Mouse (Mus musculus): ENCODE results near the gene Cox7a2l.

The Cox7a2l gene

DNA sequence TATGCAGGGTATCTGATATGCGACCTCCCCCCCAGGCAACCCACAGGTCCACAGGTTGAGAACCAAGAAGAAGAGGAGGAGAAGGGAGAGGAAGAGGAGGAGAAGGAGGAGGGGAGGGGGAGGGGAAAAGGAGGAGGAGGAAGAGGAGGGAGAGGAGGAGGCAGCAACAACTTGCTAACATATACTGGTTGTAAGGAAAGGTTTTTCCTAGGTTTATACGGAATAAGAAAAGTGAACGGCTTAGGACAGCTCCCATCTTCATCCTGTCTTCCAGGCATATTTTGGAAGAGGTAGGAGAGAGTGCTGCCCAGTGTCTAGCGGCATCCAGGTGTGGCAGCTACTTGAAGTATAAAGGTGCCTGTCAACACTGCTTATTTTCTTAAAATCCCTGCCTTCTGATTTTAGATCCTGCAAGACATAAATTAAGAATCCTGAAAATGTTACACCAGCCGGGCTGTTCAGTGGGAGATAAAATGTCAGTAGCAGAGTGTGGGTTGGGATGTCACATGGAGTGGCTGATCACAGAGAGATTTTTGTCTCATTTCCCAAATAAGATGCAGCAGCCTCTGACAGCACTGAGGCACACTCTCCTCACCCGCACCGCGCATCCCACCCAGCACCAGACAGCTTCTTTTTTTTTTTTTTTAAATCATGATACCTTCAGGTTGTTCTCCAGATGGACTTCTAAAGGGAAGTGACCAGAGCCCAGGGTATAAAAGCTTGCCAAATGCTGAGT lies at the start of gene Cox7a2l:
Gene Cox7a2l, minus strand, starts transcription at position 51 of the 736 bp plus-strand sequence.
- DNase-seq (ENCODE audit: inconsistent ontology term): no peak

DNA sequence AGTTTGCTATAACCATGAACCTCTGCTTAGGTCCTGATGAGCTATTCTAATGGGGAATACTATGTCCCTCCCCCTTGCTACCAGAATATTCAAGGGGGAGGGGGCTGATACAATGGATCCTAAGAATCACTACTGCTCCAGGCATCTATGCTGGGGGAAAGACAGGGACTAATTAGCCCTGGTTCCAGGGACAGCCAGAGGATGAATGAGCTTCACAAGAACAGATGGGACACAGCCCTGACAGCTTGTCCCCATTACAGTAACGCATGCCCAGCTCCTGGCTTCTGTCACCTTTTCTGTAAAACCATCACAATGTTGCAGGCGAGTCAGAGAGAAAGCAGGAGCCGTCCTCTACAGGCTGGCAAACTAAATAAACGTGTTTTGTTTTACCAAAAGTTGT lies 48.4 kb upstream of the Cox7a2l start:
- no peak for DNase-seq (ENCODE audit: inconsistent ontology term)

DNA sequence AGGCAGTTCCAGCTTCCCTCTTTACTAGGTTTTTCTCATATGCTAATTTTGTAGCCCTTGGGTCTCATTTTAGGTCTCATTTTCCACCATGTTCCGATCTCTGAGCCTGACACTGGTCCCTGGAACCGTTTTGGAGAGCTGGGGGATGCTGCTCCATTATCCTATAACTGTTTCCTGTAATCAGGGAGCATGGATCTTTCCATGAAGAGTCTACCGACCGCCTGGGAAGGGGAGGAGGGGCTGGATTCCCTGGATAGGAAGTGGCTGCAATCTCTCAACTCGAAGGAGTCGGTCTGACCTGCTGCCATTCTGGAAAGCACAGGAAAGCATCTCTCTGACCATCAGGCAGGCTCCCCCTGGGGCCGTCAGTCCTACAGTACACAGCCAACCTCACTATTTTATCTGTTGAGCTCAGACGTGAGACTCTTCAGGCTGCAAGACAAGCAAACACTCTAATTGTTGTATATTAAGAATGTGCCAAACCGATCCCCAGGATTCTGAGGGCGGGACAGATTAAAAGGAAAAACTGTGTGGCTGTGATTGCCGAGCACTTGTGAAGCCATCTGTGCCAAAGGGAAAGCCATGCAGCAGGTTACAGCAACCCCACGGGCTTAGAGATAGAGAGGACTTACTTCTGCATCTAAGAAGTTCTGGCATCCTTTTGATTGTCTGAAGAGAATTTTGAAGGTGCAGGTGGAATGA lies 47.1 kb upstream of the Cox7a2l start:
- DNase-seq (ENCODE audit: inconsistent ontology term): no peak

DNA sequence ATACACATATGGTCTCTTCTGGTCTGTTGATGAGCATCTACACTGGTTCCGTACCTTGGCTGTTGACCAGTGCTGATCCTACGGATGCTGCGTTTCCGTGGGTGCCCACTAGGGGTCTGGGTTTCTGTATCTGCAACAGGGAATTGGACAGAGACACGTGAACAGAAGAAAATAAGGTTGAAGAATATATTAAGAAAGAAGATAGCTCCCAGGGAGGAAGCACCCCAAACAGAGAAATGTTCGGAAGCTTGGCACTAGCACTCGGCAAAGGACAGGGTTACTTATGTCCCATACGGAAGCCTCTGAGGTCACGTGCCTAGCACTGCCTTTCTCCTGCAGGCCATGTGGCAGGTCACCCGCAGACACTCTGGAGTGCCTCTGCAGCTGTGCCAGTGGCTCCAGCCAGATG lies 46.6 kb upstream of the Cox7a2l start:
- no peak for DNase-seq (ENCODE audit: inconsistent ontology term)

DNA sequence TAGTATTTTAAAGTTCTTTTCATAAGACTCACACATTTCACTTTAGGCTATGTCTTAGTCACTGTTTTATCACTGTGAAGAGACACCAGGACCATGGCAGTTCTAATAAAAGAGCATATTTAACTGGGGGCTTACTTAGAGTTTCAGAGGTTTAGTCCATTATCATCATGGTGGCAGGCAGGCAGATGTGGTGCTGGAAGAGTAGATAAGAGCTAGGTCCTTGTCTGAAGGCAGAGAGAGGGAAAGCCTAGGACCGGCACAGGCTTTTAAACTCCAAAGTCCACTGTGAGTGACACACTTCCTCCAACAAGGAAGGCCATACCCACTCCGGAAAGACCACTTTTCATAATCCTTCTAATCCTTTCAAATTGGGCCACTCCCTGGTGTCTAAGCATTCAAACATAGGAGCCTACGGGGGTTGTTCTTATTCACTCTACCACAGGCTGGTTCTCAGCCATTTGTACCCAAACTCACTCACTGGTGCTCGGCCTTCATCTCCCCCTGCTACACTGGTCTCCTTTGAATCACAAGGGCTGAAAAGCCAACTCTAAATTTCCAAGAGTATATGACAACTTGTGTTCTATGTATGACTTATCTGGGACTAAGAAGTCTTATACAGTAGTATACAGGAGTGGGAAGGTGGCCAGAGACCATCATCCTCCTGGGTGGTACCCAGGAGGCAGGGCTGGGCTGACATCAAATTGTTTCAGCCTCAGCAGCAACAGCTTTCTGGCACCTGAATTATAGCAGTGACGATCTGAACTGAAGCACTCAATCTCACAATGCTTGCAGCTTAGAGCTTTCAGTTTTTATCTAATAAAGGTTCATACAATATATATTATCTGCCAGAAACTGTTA lies 45.3 kb upstream of the Cox7a2l start:
- DNase-seq (ENCODE audit: inconsistent ontology term): no peak

DNA sequence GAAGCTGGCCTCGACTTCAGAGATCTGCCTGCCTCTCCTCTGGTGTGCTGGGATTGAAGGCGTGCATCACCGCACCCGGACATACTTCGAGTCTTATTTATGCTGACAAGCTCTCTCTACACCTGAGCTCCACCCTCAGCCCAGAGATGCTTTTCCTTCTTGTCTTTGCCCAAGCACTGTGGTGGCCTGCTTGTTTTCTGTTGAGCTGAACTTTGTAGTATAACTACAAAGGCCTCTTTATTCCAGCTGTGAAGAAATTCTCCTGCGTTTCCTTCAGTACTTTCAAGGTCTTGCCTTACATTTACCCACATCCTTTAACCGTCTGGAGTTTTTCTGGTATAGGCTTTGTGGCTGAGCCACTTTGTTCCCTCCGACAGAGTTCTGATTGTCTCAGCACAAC lies 42.0 kb upstream of the Cox7a2l start:
- no peak for DNase-seq (ENCODE audit: inconsistent ontology term)

DNA sequence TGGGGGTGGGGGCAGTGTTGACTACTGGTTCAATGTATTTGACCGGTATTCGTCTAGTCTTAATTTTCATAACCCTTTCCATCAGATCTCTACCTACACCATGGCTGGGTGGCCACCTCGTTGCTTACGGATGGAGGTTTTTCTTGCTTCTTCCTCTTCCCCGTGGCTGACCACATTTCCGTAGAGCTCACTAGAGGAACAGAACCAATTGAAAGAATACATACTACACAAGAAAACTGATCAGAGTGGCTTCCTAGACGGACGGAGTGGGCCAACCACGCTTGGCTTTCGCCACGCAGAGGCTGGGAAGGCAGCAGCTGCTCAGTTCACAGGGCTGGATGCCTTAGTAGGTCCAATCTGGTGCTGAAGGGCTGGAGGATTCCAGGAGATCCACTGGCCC lies 38.7 kb upstream of the Cox7a2l start:
- DNase-seq (ENCODE audit: inconsistent ontology term): no peak

DNA sequence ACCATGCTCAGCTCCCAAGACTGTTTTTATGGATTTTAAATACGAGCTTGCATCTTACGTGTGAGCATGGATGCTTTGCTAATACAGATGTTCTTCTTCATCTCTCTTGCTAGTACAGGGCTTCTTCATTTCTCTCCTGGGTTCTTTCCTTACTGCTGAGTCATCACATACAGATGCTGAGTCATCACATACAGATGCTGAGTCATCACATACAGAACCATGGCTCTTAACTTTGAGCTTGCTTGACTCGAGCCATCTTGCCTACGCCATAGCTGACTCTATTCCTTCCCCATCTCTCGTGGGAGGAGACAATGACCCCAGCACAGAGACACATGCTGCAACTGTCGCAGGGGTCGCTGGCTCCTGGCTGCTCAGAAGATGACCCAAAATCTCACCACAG lies 37.9 kb upstream of the Cox7a2l start:
- no peak for DNase-seq (ENCODE audit: inconsistent ontology term)

DNA sequence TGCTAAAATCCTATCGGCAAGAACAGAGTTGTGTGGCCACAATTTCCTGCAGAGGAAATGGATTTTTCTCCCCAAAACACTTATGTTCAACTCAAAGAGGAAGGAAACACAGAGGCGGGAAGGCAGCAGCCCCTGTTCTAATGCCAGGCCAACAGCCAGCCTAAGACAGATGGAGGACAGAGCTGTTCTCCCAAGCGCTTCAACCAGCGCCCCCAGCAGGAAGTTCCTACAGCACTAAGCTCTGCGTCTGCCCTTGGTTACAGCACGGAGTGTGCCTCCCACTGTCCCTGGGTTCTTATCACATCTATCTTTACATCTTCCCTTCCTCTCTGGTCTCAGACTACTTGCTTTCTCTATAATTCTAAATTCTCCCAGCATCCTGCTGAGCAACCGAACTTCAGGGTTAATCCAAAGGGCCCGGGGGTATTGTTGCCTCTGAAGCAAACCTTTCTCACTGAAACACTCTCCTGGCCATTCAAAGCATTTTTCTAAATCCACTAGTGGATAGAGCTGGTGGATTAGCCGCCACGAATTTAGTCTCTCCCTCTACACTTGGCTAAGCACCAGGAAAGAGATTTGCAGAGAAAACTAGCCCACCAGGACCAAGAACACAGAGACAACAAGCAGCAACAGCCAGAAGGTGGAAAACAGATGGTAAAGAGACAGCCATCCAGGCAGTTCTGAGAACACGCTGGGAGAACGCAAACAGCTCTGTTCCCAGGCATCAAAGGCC lies 31.5 kb upstream of the Cox7a2l start:
- DNase-seq (ENCODE audit: inconsistent ontology term): no peak

DNA sequence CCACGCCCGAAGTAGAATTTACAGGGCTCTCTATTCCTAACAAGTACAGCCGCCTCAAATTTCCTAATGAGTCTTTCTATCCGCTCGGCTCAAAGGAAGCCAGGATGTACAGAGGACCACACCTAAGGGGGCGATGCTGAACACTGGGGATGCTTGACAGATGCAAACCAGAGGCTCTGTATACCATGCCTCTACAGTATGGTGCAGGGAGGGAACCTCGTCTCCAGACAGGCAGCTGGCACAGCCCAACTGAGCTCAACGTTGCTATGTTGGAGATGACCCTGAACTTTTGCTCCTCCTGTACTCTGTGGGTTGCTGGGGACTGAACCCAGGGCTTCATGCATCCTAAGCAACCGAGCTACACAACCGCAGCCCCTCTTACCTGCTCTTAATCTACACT lies 30.0 kb upstream of the Cox7a2l start:
- DNase-seq (ENCODE audit: inconsistent ontology term): no peak

DNA sequence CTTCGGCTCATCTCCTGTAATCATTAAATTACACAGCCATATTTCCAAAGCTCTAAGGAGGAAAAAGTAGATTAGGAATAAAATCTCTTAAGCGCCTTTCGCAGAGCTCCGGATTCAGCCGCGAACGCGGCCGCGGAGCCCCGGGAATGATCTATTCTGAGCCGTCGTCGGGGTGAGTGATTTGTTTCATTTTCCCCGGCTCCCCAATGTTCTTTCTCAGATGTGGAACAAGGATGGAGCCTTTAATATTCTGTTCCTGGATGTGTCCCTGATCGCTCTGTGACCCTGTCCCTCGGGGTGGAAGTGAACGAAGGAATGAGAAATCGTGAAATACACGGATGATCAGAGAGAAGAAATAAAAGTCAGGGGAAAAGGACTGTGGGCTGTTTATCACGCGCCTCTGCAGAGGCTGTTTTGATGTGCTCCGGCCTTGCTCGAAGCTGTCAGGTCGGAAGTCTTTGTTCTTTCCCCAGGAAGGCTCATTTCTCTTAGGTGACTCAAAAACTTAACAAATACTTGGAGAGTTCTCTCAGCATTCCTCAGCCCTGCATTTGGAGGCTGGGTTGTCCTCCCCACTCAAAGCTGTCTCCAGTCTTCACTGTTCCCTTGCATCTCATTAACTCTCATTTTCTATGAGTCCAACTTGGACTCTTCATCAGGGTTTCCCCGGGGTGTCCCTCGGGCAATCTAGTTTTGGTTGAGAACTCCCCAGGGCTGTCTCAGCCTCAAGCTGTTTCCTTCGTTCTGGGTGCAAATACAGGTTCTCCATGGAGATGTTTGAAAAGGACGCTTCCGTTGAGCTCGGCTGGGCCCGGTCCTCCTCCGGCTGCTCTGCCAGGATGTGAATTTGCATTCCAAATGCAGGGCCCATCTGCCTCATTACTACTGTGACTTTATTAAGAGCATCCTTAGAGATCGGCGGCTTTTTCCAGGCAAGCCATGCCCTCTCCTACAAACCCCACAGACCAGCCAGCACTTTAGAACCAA lies 28.9 kb upstream of the Cox7a2l start:
- peak; percentile 65 for DNase-seq (ENCODE audit: inconsistent ontology term)

DNA sequence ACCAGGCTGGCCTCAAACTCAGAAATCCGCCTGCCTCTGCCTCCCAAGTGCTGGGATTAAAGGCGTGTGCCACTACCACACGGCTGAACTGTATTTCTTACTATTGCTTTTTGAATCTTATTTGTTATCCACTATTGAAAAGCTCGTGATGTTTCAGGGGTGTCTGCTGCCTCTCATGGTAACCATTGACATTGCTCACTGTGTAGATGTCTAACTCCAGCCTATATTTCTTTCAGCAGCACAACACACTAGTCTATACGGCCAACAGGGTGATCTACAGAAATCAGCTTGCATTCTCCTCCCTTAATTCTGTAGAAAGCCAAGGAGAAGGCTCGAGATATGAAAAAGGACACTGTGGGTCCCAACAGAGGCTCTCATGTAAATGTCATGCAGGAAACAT lies 28.1 kb upstream of the Cox7a2l start:
- DNase-seq (ENCODE audit: inconsistent ontology term): no peak

DNA sequence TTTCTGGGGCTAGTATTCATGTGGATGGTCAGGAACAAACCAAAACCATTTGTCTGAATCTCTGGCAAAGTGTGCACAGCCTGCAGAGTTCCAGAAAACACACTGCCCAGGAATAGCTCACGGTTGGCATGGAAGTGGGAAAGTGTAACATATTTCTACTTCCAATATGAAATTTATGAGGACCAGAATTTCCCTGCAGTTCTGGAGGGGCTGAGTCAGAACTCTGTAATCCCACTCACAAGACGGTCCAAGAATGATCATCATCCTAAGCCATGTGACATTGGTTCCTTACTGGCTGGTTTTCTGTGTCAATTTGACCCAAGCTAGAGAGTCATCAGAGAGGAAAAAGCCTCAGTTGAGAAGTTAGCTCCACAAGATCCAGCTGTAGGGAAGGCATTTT lies 25.3 kb upstream of the Cox7a2l start:
- no peak for DNase-seq (ENCODE audit: inconsistent ontology term)

DNA sequence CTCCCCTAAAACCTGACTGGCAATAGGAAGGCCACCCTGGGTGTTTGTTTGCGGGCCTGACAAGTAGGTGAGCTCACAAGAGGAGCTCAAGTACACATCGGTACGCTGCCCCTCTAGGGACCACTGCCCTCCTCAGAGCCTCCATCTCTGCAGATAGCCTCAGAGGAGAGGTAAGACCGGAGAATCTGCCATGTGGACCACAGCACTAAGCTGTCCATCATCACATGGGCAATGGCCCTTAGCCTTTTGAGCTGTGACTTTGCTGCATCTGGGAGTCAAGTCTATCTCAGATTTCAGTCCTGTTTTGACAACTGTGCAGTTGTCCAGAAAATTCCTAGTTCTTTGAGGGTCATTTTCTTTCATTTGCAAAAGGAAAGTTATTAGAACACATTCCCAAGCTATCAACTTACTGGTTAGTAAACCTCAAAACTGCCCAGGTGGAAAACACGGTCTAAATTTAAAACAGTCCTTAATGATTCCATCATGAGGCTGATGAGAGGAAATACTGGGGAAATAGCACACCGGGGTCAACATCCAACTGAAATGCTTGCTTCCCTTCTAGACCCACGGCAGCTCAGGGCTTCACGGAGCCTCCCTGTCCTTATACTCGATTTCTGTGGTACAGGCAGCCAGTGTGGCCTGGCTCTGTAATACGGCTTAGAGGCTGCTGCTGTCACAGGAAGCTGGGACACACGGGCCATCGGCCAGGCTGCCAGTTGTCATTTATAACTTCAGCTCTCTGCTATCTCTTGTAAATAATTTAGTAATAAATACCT lies 22.3 kb upstream of the Cox7a2l start:
- no peak for DNase-seq (ENCODE audit: inconsistent ontology term)

DNA sequence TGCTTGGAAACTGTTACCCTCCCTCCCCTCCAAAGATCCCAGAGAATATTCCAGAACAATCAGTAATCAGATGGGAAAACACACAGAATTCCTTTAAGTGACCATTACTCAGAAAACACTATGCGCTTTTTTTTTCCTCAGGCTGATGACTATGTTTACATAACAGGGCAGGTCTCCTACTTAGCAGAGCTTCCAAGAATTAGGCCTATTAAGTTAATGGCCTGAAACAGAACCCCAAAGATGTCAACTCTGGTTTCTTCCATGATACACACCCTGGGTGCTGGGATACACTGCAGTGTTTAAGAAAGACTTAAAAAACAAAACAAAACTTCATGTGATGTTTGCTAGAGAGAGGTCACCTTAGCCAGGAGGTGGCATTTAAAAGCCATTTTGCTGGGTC lies 21.6 kb upstream of the Cox7a2l start:
- DNase-seq (ENCODE audit: inconsistent ontology term): no peak

DNA sequence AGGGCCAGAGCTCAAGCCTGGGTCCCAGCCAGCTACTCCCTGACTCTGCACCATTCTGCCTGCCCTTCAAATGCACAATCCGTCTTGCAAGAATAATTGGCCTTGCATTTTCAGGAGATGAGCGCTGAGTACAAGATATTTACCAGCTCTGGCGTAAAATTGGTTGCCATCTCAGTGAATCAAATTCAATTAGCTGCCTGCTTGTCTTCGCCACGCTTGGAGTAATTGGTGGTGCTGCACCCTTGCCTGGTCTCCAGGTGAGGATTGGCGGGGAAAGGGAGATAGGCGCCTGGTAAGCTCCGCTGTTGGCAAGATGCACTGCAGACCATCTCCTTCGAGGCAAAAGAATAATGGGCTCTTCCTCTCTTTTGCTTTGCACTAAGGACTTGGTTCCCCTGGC lies 21.0 kb upstream of the Cox7a2l start:
- DNase-seq (ENCODE audit: inconsistent ontology term): no peak

DNA sequence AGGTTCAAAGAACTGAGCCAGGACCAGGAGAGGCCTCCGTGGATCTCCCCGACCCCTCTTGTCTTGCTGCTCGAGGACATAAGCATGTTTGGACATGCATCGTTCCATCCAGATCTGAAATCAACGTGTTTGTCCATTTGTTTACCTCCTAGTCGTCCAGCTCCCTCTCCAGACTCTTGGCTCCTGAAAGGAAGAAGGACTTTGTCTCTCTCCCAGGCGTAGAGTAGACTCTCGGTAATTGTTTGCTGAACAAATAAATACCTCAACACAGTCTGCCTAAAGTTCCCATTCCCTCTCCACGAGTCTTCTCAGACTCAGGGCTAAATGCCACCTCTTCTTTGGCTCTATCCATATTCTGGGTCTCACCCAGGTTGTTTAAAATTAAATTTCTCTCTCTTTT lies 16.0 kb upstream of the Cox7a2l start:
- DNase-seq (ENCODE audit: inconsistent ontology term): no peak

DNA sequence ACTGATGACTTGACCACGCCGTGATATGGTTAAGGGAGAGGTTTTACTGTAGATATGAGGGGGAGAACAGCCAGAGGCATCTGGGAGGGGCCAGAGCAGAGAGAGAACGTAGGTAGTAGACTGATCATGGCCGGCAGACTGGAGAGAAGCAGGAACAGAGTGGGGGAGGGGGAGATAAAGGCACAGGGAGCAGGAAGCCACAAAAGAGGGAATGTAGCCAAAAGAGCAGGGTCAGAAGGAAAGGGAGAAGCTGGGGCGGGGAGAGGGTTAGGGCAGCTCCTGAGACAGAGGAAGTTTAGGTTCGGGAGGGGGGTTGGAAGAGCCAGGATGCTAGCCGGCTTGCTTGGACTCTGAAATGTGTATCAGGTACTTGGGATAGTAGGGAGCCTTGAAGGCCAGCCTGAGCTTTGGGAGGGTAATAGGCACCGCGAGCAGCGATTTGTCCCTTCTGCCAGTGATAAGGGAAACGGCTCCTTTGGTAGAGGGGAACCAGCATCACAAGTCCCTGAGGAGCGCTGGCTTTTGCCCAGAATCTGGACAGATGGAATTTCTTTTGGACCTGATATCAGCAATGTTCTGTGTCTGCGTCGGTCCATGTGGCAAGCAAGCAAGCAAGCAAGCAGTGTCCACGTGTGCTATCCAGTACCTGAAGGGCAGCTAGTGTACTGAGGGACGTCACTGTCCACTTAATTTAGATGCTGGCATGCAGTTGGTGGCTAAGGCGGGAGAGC lies 10.7 kb upstream of the Cox7a2l start:
- no peak for DNase-seq (ENCODE audit: inconsistent ontology term)

All from Muller cell, postnatal 12 days (primary cell).